Mouse (Mus musculus): Measurements from ENCODE around the gene Sytl2.

Sytl2 gene

GRCm38 (mm10) chr7:90370071-90370851 is 68.2 kb downstream of the Sytl2 start:
- no peak for DNase-seq (ENCODE audit: low spot score)

GRCm38 (mm10) chr7:90372804-90373203 is 70.8 kb downstream of the Sytl2 start:
- no peak for DNase-seq (ENCODE audit: low spot score)

GRCm38 (mm10) chr7:90384411-90384810 is 82.4 kb downstream of the Sytl2 start:
- no peak for DNase-seq (ENCODE audit: low spot score)

GRCm38 (mm10) chr7:90386885-90387459 is 84.9 kb downstream of the Sytl2 start:
- DNase-seq (ENCODE audit: low spot score) = no peak

GRCm38 (mm10) chr7:90389765-90390164 is 87.7 kb downstream of the Sytl2 start:
- no peak for DNase-seq (ENCODE audit: low spot score)

- no peak for DNase-seq (ENCODE audit: low spot score)
These were observed 93.0 kb downstream of the Sytl2 start for GRCm38 (mm10) chr7:90395073-90395472.

- no peak for DNase-seq (ENCODE audit: low spot score)
These were observed 93.9 kb downstream of the Sytl2 start for GRCm38 (mm10) chr7:90395928-90396327.

GRCm38 (mm10) chr7:90409934-90410333 is 107.9 kb downstream of the Sytl2 start:
- peak; percentile 51 for DNase-seq (ENCODE audit: low spot score)

GRCm38 (mm10) chr7:90426020-90427001 is 124.3 kb downstream of the Sytl2 start, which contains the start of gene Ccdc89:
Ccdc89 (plus strand) TSS chr7:90426577.
- DNase-seq (ENCODE audit: low spot score) = peak; percentile 93

GRCm38 (mm10) chr7:90427006-90427405 is 125.0 kb downstream of the Sytl2 start:
- peak; percentile 73 for DNase-seq (ENCODE audit: low spot score)

GRCm38 (mm10) chr7:90432221-90432620 is 130.2 kb downstream of the Sytl2 start:
- DNase-seq (ENCODE audit: low spot score) = no peak

- DNase-seq (ENCODE audit: low spot score) = no peak
These were observed 138.0 kb downstream of the Sytl2 start for GRCm38 (mm10) chr7:90440044-90440443.

- DNase-seq (ENCODE audit: low spot score) = peak; percentile 37
These were observed 140.0 kb downstream of the Sytl2 start for GRCm38 (mm10) chr7:90442070-90442469.

GRCm38 (mm10) chr7:90442518-90443080 is 140.5 kb downstream of the Sytl2 start, which contains the start of gene Crebzf:
Crebzf (plus strand) TSS chr7:90442729.
- peak; percentile 99 for DNase-seq (ENCODE audit: low spot score)

- DNase-seq (ENCODE audit: low spot score) = peak; percentile 72
These were observed 141.3 kb downstream of the Sytl2 start for GRCm38 (mm10) chr7:90443101-90444091.

- DNase-seq (ENCODE audit: low spot score) = peak; percentile 40
These were observed 142.2 kb downstream of the Sytl2 start for GRCm38 (mm10) chr7:90444206-90444605.

GRCm38 (mm10) chr7:90456149-90456844 is 154.2 kb downstream of the Sytl2 start:
- peak; percentile 39 for DNase-seq (ENCODE audit: low spot score)

GRCm38 (mm10) chr7:90456845-90457468 is 154.9 kb downstream of the Sytl2 start, which contains the start of gene Tmem126a:
Tmem126a (minus strand) TSS chr7:90457229.
- peak; percentile 95 for DNase-seq (ENCODE audit: low spot score)

GRCm38 (mm10) chr7:90457517-90457916 is 155.5 kb downstream of the Sytl2 start:
- DNase-seq (ENCODE audit: low spot score) = peak; percentile 70

Data from MN1 (cell line).